Mouse (Mus musculus): ENCODE measurements around the gene Ccdc24.

Ccdc24 gene

DNA sequence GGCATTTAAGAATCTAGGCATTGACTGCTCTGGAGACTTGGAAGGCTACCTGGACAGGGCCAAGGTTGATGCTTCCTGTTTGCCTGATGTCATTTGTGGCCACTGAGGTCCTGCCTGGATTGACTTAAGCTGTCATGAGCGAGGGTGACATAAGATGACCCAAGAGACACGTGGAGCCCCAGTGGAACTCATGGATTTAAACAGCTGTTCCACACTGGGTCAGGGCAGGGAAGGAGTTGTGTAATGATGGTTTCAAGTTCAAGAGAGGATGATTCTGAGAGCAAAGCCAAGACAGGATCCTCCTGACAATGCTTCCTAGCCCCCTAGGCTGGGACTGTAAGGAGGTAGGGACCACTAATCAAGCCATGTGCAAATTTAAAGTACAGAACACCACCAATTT lies 40.9 kb downstream of the Ccdc24 start:
- in situ Hi-C loops (cut with MboI; ENCODE audit: low sequenced_read_pairs) = no loop called here

DNA sequence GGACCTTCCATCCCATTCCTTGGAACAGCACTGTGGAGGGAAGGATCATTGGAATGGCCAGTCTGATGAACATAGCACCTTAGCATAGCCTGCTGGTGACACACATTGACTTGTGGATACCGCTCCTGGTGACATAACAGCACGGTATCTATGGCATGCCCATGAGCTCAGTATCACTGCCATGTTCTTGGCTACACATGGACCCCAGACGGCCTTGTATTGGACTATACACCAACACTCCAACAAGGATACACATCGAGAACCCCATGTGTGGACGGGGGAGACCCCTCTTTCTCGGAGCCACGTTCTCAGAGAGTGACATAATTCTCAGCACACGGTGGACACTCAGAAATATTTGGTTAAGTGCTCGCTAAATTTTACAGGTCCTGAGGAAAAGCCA lies 41.6 kb downstream of the Ccdc24 start:
- in situ Hi-C loops (cut with MboI; ENCODE audit: low sequenced_read_pairs) = no loop called here

DNA sequence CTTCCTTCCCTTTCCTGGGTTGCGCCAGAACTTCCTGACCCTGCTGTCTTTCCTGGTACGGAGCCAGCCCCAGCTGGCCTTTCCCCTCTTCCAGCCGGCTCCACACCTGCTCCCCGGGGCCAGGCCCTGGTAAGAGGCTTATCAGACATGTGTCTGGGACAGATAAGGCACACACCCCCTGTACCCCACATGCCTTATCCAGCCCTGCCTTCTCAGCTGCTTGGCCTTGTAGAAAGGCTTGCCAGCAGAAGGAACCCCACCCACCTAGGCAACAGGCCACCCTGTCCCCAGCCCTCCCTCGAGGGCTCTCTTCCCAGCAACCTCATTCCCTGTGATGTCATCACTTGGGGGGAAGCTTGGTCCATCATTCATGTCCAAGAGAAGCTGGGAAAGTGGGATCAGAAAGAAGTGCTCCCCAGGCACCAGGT lies 42.2 kb downstream of the Ccdc24 start:
- in situ Hi-C loops (cut with MboI; ENCODE audit: low sequenced_read_pairs) = no loop called here

DNA sequence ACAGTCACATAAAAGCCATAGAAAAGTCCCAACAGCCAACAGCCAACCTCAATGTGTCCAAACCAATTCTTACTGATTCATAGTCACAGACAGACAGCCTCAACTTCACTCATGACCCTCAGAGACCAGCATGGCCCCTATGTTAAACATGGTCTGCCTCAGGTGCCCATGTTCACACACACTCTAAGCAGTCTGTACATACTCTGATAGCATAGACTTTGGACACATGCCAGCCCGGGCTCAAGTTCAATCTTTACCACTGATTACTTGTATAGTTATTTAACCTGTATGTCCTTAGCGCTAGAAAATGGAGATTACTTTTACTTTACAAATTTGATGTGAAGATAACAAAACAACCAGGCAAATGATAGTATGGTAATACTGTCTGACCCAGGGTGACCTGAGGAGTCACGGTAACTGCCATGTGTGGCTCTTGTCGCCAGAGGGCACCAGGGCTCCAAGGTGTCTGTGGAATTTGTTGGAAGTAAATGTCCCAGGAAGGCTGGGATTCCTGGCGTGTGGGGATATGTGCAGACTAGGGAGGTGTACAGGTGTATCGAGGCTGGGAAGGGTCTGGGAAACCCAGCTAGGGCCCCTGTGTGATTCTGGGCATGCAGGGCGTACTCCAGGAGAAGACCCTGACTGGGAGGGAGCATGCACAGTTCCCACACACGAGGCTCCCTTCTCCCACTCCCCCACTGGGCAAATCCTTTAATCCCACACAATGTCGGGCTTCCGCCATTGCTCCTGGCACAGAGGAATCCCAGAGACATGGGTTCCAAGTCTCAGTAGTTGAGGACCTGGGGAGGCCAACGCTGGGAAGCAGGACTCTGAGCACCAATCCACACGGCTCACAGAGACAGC lies 42.9 kb downstream of the Ccdc24 start:
- in situ Hi-C loops (cut with MboI; ENCODE audit: low sequenced_read_pairs) = no loop called here

DNA sequence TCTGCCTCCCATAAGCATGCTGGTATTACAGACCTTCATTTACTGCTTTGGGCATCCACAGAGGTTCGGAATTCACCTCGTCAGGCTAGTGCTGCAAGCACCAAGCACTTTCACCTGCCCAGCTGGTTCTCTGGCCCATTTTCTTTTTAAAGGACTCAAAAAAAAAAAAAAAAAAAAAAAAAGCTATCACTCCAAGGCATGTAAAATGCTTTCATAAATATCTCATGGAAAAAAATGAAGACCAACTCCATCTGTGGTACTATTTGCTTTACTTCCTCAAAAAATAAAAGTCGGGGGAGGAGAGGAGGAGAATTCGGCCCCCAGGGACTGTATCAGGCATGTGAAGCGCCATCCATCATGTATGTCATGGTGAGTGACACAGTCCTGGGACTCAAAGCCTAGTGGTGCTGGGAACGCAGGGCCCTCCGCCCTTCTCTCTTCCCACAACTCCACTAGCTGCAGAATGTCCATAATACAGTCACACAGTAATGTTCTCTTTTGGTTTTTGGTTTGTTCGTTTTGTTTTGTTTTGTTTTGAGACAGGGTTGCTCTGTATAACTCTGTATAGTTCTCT lies 43.7 kb downstream of the Ccdc24 start:
- in situ Hi-C loops (cut with MboI; ENCODE audit: low sequenced_read_pairs) = no loop called here

DNA sequence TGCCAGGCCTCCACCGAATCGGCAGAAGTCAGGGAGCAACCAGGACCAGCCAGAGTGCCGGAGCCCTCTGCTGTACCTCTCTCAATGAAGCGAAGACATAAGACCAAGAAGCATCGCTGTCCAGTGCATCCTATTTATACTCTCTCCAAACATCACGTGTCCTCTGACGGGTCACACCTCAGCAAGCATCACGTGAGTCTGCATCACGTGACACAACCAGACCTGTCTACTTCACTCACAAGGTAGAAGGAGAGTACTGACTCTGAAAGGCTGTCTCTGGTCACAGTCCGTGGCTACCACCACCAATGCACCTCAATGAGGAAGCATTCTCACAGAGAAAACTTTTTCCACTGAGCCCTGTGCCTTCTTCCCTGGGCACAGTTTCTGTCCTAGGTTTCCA lies 54.3 kb downstream of the Ccdc24 start:
- in situ Hi-C loops (cut with MboI; ENCODE audit: low sequenced_read_pairs) = loop anchor here (10.0 kb wide), 1 partner anchor 267 kb away; no protein-coding TSS in a partner anchor

DNA sequence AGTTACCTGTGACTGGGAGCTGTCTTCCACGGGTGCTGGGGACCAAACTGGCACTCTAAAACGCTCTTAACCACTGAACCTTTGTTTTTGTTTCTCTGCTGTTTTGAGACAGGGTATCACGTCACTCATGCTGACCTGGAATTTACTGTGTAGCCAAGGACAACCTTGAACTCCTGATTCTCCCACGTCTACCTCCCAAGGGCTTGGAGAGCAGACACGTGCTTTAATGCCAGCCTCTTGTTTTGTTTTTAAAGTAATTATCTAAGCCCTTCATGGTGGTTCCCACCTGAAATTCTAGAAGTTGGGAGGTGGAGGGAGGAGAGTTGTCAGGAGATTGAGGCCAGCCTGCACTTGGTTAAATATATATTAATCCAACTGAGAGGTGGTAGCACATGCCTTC lies 55.6 kb downstream of the Ccdc24 start:
- in situ Hi-C loops (cut with MboI; ENCODE audit: low sequenced_read_pairs) = loop anchor here (10.0 kb wide), 1 partner anchor 268 kb away; no protein-coding TSS in a partner anchor

Measured in CH12F3 (cell line).